Mouse (Mus musculus): ENCODE data around the gene Glod5. TPM values are rescaled to one million over a fixed set of nuclear protein-coding genes. Genes with fewer than 3 reads are reported as not detected.
A peak's percentile ranks its signal among the peaks of the same experiment; 100 is the strongest.
"Not testable (repeated sequence)": the region's sequence is repeated elsewhere in the genome, so short reads cannot be mapped to it uniquely, and the experiment has no call there.

Gene Glod5
- polyA plus RNA-seq (2021): 3.2 TPM

- in situ Hi-C loops (cut with MboI; ENCODE audit: low pct_unique_long_range_greater_than_20kb): loop anchor here (5.0 kb wide), 1 partner anchor 106 kb away; no protein-coding TSS in a partner anchor
- ATAC-seq: no peak
- no peak for TF ChIP-seq CTCF (IDR thresholded peaks at IDR 0.05)
- H3K27me3 ChIP-seq: peaks cover 13% of the 10 kb centered on the region
- ChIA-PET CTCF (interaction anchor here (1.0 to 5.7 kb wide), 5 partner anchors 10 to 106 kb away, joined by 3 to 60 read pairs (median 5); no protein-coding TSS in a partner anchor), POLR2A (no interaction called here)
- no peak for DNase-seq (ENCODE audit: low read depth, low spot score)
These were observed at the start of gene Glod5 for GRCm38 (mm10) chrX:8018286-8018685. Gene Glod5, minus strand, starts transcription at chrX:8018492.

DNA sequence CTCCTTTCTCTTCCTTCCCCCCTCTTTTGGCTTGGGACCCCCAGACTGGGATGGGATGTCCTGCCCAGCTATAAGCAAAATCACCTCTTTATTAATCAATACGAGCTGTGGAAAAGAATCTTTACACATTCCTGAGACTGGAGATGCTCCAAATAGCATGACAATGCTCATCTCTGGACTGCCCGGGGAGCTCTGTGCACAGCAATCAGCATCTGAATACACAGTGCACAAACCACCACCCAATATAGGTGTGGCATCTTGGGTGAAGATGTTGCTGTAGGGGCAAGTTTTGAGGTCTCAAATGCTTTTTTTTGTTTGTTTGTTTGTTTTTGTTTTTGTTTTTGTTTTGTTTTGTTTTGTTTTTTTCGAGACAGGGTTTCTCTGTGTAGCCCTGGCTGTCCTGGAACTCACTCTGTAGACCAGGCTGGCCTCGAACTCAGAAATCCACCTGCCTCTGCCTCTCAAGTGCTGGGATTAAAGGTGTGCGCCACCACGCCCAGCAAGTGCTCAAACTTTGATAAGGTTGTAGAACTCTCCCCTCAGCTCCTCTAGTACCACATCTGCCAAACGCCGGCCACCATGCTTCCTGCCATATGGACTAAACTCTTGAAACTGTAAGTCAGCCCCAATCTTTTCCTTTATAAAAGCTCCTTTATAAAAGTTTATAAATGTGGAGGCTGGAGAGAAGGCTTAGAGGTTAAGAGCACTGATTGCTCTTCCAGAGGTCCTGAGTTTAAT lies 32.9 kb upstream of the Glod5 start:
- ATAC-seq; in situ Hi-C loops (cut with MboI; ENCODE audit: low pct_unique_long_range_greater_than_20kb); POLR2A ChIA-PET; DNase-seq (ENCODE audit: low read depth, low spot score): not testable (repeated sequence)
- CTCF ChIA-PET: interaction anchor here (1.1 kb wide), 1 partner anchor 137 kb away, joined by 3 read pairs; no protein-coding TSS in a partner anchor
- H3K27me3 ChIP-seq: peaks cover 10% of the 10 kb centered on the region

DNA sequence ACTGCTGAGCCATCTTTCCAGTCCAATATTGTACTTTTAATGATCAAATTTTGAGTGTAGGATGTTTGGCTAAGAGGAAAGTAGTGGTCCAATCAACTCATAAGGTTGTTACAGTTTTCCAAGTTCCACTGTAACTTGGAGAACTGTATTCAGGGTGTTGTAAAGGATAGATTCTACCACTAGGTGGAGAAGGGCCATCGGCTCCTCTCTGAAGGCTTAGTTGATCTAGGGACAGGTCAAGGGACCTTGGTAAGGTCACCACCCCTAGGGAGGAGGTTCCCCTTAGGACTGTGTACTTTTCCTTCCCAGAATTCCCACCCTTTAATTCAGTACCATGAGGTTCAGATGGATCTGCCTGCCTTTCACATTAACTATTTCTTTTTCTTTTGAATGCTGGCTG lies 14.7 kb upstream of the Glod5 start:
- DNase-seq (ENCODE audit: low read depth, low spot score): no peak
- CTCF ChIA-PET: no interaction called here
- POLR2A ChIA-PET: no interaction called here
- H3K27me3 ChIP-seq: no peaks in the 10 kb centered on the region
- no peak for ATAC-seq
- in situ Hi-C loops (cut with MboI; ENCODE audit: low pct_unique_long_range_greater_than_20kb): no loop called here
- TF ChIP-seq CTCF (IDR thresholded peaks at IDR 0.05): no peak

DNA sequence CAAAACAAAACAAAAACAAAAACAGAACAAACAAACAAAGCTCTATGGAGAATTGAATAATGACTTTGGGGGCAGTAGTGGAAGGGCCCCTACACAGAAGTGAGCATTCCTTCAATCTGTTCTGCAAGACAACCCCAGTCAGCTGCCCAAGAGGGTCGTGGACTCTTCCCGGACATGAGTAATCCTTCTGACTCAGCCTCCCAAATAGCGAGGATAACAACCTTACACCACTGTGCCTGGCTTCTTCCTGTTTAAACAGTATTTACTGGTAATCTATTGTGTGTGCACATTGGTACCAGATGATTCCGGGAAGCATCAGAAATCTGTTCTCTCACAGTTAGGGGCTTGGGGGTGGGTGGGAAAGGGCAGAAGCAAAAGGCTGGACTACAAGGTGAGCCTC lies 8.5 kb upstream of the Glod5 start:
- H3K27me3 ChIP-seq: no peaks in the 10 kb centered on the region
- DNase-seq (ENCODE audit: low read depth, low spot score): no peak
- no peak for TF ChIP-seq CTCF (IDR thresholded peaks at IDR 0.05)
- in situ Hi-C loops (cut with MboI; ENCODE audit: low pct_unique_long_range_greater_than_20kb): loop anchor here (10.0 kb wide), 1 partner anchor 78 kb away; no protein-coding TSS in a partner anchor
- POLR2A ChIA-PET: no interaction called here
- CTCF ChIA-PET: interaction anchor here (1.0 kb wide), 1 partner anchor 112 kb away, joined by 3 read pairs; no protein-coding TSS in a partner anchor
- ATAC-seq: no peak

DNA sequence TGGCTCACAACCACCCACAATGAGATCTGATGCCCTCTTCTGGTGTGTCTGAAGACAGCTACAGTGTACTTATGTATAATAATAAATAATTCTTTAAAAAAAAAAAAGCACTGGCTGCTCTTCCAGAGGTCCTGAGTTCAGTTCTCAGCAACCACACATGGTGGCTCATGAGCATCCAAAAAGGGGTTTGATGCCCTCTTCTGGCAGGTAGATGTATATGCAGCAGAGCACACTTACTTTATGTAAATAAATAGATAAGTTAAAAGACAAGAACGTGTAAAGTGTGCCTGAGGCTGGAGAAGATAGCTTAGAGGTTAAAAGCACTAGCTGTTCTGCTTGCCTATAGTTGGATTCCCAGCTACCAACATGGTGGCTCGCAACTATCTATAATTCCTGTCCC lies 6.5 kb upstream of the Glod5 start:
- no peak for ATAC-seq
- ChIA-PET CTCF (no interaction called here), POLR2A (no interaction called here)
- DNase-seq (ENCODE audit: low read depth, low spot score): no peak
- no peak for TF ChIP-seq CTCF (IDR thresholded peaks at IDR 0.05)
- in situ Hi-C loops (cut with MboI; ENCODE audit: low pct_unique_long_range_greater_than_20kb): loop anchor here (10.0 kb wide), 1 partner anchor 80 kb away; no protein-coding TSS in a partner anchor
- no peaks in the 10 kb centered on the region for H3K27me3 ChIP-seq

DNA sequence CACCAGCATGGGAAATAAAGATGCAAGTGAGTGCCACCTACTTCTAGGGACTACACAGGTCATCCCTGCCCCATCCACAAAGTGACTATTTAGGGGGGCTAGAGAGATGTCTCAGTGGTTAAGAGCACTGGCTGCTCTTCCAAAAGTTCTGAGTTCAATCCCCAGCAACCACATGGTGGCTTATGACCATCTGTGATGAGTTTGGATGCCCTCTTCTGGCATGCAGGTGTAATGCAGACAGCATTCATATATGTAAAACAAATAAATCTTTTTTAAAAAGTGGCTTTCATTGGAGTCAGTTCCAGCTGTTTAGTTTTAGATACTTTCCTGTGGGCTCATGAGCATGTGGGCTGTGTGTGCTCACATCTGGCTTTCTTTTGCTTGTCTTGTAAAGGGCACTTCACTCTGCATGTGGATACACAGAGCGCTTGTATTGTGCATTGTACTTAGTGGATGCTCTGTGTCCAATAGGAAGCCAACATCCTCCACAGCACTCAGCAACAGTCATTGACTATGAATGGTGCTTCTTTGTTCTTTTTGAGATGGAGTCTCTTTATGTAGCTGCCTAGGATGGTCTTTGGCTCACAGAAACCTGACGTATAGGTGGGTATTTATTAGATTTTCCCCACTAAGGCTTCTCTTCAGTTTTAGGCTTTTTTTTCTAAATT lies 2.0 kb upstream of the Glod5 start:
- DNase-seq (ENCODE audit: low read depth, low spot score): no peak
- POLR2A ChIA-PET: no interaction called here
- TF ChIP-seq CTCF (IDR thresholded peaks at IDR 0.05): peak; percentile 72
- no peak for ATAC-seq
- peaks cover 10% of the 10 kb centered on the region for H3K27me3 ChIP-seq
- CTCF ChIA-PET: interaction anchor here (1.2 to 5.7 kb wide), 5 partner anchors 8 to 108 kb away, joined by 3 to 60 read pairs (median 3); no protein-coding TSS in a partner anchor
- in situ Hi-C loops (cut with MboI; ENCODE audit: low pct_unique_long_range_greater_than_20kb): loop anchor here (10.0 kb wide), 1 partner anchor 85 kb away; no protein-coding TSS in a partner anchor

- no peak for ATAC-seq
- peaks cover 13% of the 10 kb centered on the region for H3K27me3 ChIP-seq
- DNase-seq (ENCODE audit: low read depth, low spot score): no peak
- POLR2A ChIA-PET: no interaction called here
- CTCF ChIA-PET: interaction anchor here (0.8 to 5.7 kb wide), 6 partner anchors 11 to 105 kb away, joined by 3 to 60 read pairs (median 3); no protein-coding TSS in a partner anchor
- in situ Hi-C loops (cut with MboI; ENCODE audit: low pct_unique_long_range_greater_than_20kb): loop anchor here (5.0 kb wide), 1 partner anchor 105 kb away; no protein-coding TSS in a partner anchor
- peak; percentile 91 for TF ChIP-seq CTCF (IDR thresholded peaks at IDR 0.05)
These were observed 1.1 kb downstream of the Glod5 start for GRCm38 (mm10) chrX:8017142-8017541.

GRCm38 (mm10) chrX:8015675-8016074 lies 2.6 kb downstream of the Glod5 start:
- ATAC-seq; DNase-seq (ENCODE audit: low read depth, low spot score); POLR2A ChIA-PET: not testable (repeated sequence)
- peak; percentile 36 for TF ChIP-seq CTCF (IDR thresholded peaks at IDR 0.05)
- H3K27me3 ChIP-seq: peaks cover 13% of the 10 kb centered on the region
- CTCF ChIA-PET: interaction anchor here (0.6 to 5.7 kb wide), 3 partner anchors 9 to 126 kb away, joined by 3 to 60 read pairs (median 3); no protein-coding TSS in a partner anchor
- in situ Hi-C loops (cut with MboI; ENCODE audit: low pct_unique_long_range_greater_than_20kb): loop anchor here (5.0 kb wide), 1 partner anchor 103 kb away; no protein-coding TSS in a partner anchor

DNA sequence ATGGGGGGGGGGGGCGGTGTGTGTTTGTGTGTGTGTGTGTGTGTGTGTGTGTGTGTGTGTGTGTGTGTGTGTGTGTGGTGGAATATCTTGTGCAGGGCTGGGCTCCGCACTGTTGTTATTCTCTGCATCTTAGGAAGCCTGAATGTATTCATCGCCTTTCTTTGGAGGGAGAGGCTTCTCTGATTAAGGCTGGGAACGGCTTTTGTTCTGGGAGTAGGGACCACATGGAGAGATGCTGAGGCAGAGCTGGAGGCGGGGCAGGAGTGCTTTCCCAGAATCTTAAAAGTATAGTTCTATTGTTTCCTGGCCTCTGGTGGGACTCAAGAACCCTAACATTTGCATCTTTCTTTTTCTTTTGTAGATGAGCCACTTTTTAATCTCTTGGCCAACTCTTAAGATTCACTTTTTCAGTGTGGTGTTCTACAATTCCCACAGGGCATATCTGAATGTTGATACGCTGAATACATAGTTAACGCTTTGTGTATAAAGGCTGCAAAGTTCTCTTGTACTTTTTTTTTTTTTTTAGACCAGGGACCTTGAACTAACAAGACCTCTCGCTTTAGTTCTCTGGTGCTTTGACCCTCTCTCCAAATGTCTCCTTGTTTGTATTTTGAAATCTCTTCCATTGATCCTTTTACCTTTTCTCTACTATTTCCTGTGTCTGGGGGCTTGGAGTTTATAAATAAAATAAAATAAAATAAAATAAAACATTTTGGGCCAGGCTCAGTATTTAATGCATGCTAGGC lies 4.5 kb downstream of the Glod5 start:
- ChIA-PET POLR2A (interaction anchor here (0.6 kb wide), 1 partner anchor 74 kb away, joined by 4 read pairs; no protein-coding TSS in a partner anchor), CTCF (interaction anchor here (1.9 kb wide), 1 partner anchor 11 kb away, joined by 5 read pairs; no protein-coding TSS in a partner anchor)
- in situ Hi-C loops (cut with MboI; ENCODE audit: low pct_unique_long_range_greater_than_20kb): no loop called here
- DNase-seq (ENCODE audit: low read depth, low spot score): no peak
- TF ChIP-seq CTCF (IDR thresholded peaks at IDR 0.05): no peak
- no peak for ATAC-seq
- peaks cover 12% of the 10 kb centered on the region for H3K27me3 ChIP-seq

GRCm38 (mm10) chrX:8013157-8013556 lies 5.1 kb downstream of the Glod5 start:
- ATAC-seq (no peak), DNase-seq (ENCODE audit: low read depth, low spot score) (no peak)
- CTCF ChIA-PET: interaction anchor here (1.3 to 1.9 kb wide), 3 partner anchors 8 to 57 kb away, joined by 3 to 5 read pairs (median 4); no protein-coding TSS in a partner anchor
- TF ChIP-seq CTCF (IDR thresholded peaks at IDR 0.05): no peak
- peaks cover 11% of the 10 kb centered on the region for H3K27me3 ChIP-seq
- in situ Hi-C loops (cut with MboI; ENCODE audit: low pct_unique_long_range_greater_than_20kb): no loop called here
- POLR2A ChIA-PET: interaction anchor here (0.6 kb wide), 1 partner anchor 74 kb away, joined by 4 read pairs; no protein-coding TSS in a partner anchor
